Mouse (Mus musculus): ENCODE measurements at regions not wholly inside any gene's neighbourhood (a gene's known extent, or its start where the extent isn't known, plus 50 kb on each side); places are given as distances from the start of the nearest gene placed in this dataset.

- WGBS, result 73% methylated on average over 12 of the region's 12 CpGs
- Histone ChIP-seq H3K4me3 (no peak overlapping the region), H3K27ac (replicated peaks) (no peak overlapping the region), H3K4me1 (peaks cover 10% of the 10 kb centered on the region; the same call in 1 of the 2 replicates), H3K27me3 (replicated peaks; ENCODE audit: low read depth, poor library complexity, severe bottlenecking) (peaks cover 49% of the 10 kb centered on the region), H3K9me3 (no peaks in the 10 kb centered on the region), H3K36me3 (replicated peaks) (no peaks in the 10 kb centered on the region)
- peak; percentile 8 for DNase-seq (ENCODE audit: low spot score)
Measured at GRCm38 (mm10) chr14:46634656-46635244, 125.6 kb upstream of the Cdkn3 start.

GRCm38 (mm10) chr14:46634251-46634650 lies 126.1 kb upstream of the Cdkn3 start:
- no peaks in the 10 kb centered on the region for H3K36me3 ChIP-seq (replicated peaks)
- H3K27ac ChIP-seq (replicated peaks), result no peak overlapping the region
- peaks cover 10% of the 10 kb centered on the region; the same call in 1 of the 2 replicates for H3K4me1 ChIP-seq
- DNase-seq (ENCODE audit: low spot score), result no peak
- H3K9me3 ChIP-seq, result no peaks in the 10 kb centered on the region
- WGBS, result 91% methylated on average over 10 of the region's 10 CpGs
- H3K27me3 ChIP-seq (replicated peaks; ENCODE audit: low read depth, poor library complexity, severe bottlenecking), result peaks cover 49% of the 10 kb centered on the region
- H3K4me3 ChIP-seq, result no peak overlapping the region

DNA sequence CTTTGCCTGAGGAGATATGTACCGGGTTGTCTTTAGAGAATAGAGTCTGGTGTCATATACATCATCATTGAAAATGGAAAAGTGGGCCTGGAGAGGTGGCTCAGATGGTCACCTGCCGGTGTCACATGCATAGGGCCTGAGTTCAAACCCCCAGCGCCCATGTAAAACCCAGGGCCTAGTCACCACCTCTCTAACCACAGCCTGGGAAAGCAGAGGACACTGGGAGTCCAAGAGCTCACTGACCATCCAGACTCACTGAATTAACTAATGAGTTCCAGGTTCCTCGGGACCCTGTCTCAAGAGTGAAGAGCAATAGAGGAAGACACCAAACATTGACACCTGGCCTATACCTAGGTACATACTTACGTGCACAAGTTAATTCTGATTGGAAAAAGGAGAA lies 132.7 kb upstream of the Cdkn3 start:
- H3K36me3 ChIP-seq (replicated peaks), result no peaks in the 10 kb centered on the region
- no peak for DNase-seq (ENCODE audit: low spot score)
- WGBS, result 93% methylated on average over 5 of the region's 5 CpGs
- H3K4me3 ChIP-seq, result no peak overlapping the region
- H3K9me3 ChIP-seq, result no peaks in the 10 kb centered on the region
- no peak overlapping the region for H3K27ac ChIP-seq (replicated peaks)
- 0 out of 2 replicates have a peak, but pooled peaks cover 3% of the 10 kb centered on the region for H3K4me1 ChIP-seq
- H3K27me3 ChIP-seq (replicated peaks; ENCODE audit: low read depth, poor library complexity, severe bottlenecking), result 0 out of 2 replicates have a peak, but pooled peaks cover 5% of the 10 kb centered on the region

GRCm38 (mm10) chr14:46625760-46626159 lies 134.6 kb upstream of the Cdkn3 start:
- Histone ChIP-seq H3K36me3 (replicated peaks) (no peaks in the 10 kb centered on the region), H3K27ac (replicated peaks) (no peak overlapping the region), H3K4me3 (no peak overlapping the region), H3K27me3 (replicated peaks; ENCODE audit: low read depth, poor library complexity, severe bottlenecking) (0 out of 2 replicates have a peak, but pooled peaks cover 5% of the 10 kb centered on the region), H3K4me1 (0 out of 2 replicates have a peak, but pooled peaks cover 3% of the 10 kb centered on the region), H3K9me3 (no peaks in the 10 kb centered on the region)
- DNase-seq (ENCODE audit: low spot score), result no peak
- 85% methylated on average over 7 of the region's 7 CpGs for WGBS

GRCm38 (mm10) chr14:46623645-46624044 lies 136.7 kb upstream of the Cdkn3 start:
- Histone ChIP-seq H3K27me3 (replicated peaks; ENCODE audit: low read depth, poor library complexity, severe bottlenecking) (0 out of 2 replicates have a peak, but pooled peaks cover 5% of the 10 kb centered on the region), H3K4me1 (0 out of 2 replicates have a peak, but pooled peaks cover 3% of the 10 kb centered on the region), H3K27ac (replicated peaks) (no peak overlapping the region), H3K36me3 (replicated peaks) (no peaks in the 10 kb centered on the region), H3K4me3 (no peak overlapping the region), H3K9me3 (no peaks in the 10 kb centered on the region)
- DNase-seq (ENCODE audit: low spot score), result no peak
- WGBS, result 88% methylated on average over 2 of the region's 2 CpGs

- WGBS, result 87% methylated on average over 9 of the region's 9 CpGs
- H3K36me3 ChIP-seq (replicated peaks), result no peaks in the 10 kb centered on the region
- H3K27me3 ChIP-seq (replicated peaks; ENCODE audit: low read depth, poor library complexity, severe bottlenecking), result peaks cover 23% of the 10 kb centered on the region; the same call in 1 of the 2 replicates
- H3K27ac ChIP-seq (replicated peaks), result no peak overlapping the region
- H3K4me1 ChIP-seq, result peaks cover 13% of the 10 kb centered on the region
- no peaks in the 10 kb centered on the region for H3K9me3 ChIP-seq
- DNase-seq (ENCODE audit: low spot score), result no peak
- no peak overlapping the region for H3K4me3 ChIP-seq
Measured at GRCm38 (mm10) chr14:46616030-46616429, 144.3 kb upstream of the Cdkn3 start.

DNA sequence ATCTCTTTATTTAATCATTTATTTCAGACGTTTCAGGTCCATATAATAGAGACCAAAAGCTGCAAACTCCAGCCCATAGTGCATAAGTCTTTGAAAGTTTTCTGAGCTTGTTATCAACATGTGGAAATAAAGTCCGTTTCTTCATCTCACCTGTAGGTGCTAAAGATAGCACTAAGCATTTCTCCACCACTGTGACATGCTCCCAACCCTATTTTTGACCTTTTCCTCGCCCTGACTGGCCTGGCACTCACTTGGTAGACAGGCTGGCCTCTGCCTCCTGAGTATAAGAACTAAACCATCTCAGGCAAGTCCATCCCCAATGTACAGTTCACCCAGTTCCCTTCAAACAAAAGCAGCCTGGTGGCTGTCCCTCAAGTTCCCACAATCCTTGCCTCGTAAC lies 145.4 kb upstream of the Cdkn3 start:
- H3K27me3 ChIP-seq (replicated peaks; ENCODE audit: low read depth, poor library complexity, severe bottlenecking), result peaks cover 24% of the 10 kb centered on the region; the same call in 1 of the 2 replicates
- no peak for DNase-seq (ENCODE audit: low spot score)
- no peak overlapping the region; the same call in 1 of the 2 replicates for H3K27ac ChIP-seq (replicated peaks)
- H3K36me3 ChIP-seq (replicated peaks), result no peaks in the 10 kb centered on the region
- H3K9me3 ChIP-seq, result no peaks in the 10 kb centered on the region
- H3K4me3 ChIP-seq, result no peak overlapping the region
- WGBS, result 79% methylated on average over 4 of the region's 4 CpGs
- H3K4me1 ChIP-seq, result peaks cover 20% of the 10 kb centered on the region

DNA sequence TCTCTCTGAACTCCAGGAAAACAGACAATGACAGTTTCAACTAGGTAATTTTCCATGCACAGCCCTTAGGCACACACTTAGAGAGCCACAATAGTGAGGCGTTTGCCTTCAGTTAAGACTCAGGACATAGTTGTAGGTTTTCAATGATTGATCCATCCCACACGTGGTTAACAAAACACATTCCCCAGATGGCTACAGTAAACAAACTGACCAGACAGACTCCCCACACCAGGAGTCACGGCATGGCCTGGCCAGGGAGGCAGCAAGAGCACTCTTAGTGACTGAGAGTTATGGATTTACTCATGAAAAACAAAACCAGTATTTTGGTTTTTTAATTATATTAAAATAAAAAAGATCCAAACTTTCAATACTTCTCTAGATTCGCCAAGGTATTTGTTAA lies 146.6 kb upstream of the Cdkn3 start:
- Histone ChIP-seq H3K4me1 (peaks cover 22% of the 10 kb centered on the region), H3K36me3 (replicated peaks) (no peaks in the 10 kb centered on the region), H3K27ac (replicated peaks) (no peak overlapping the region), H3K27me3 (replicated peaks; ENCODE audit: low read depth, poor library complexity, severe bottlenecking) (peaks cover 30% of the 10 kb centered on the region), H3K9me3 (peaks cover under 1% of the 10 kb centered on the region; the same call in 1 of the 2 replicates), H3K4me3 (no peak overlapping the region)
- 35% methylated on average over 4 of the region's 4 CpGs for WGBS
- DNase-seq (ENCODE audit: low spot score), result no peak

- DNase-seq (ENCODE audit: low spot score), result no peak
- 84% methylated on average over 8 of the region's 8 CpGs for WGBS
- peaks cover 6% of the 10 kb centered on the region; the same call in 1 of the 2 replicates for H3K9me3 ChIP-seq
Measured at GRCm38 (mm10) chr14:46613211-46613610, 147.1 kb upstream of the Cdkn3 start.

DNA sequence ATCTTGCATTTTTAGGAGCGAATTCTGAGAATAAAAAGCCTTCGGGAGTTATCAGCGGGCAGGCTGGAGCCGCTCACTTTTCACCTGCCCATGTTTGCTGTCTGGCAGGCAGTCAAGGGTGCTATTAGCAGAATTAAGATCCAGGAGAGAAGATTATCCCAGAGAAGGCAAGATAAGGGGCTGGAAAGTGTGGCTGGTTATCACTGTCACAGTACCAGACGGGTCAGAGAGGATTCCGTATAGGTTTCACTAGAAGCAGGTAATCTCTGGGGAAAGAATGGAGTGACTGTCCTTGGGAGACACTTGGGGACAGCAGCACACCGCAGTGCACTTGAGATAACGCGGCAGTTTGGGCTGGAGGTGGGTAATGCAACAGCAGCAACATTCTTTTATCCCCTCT lies 147.8 kb upstream of the Cdkn3 start:
- H3K36me3 ChIP-seq (replicated peaks), result no peaks in the 10 kb centered on the region
- H3K9me3 ChIP-seq, result peaks cover 7% of the 10 kb centered on the region; the same call in 1 of the 2 replicates
- 63% methylated on average over 9 of the region's 9 CpGs for WGBS
- H3K4me1 ChIP-seq, result peaks cover 22% of the 10 kb centered on the region
- no peak overlapping the region for H3K4me3 ChIP-seq
- no peak overlapping the region for H3K27ac ChIP-seq (replicated peaks)
- H3K27me3 ChIP-seq (replicated peaks; ENCODE audit: low read depth, poor library complexity, severe bottlenecking), result peaks cover 41% of the 10 kb centered on the region
- DNase-seq (ENCODE audit: low spot score), result no peak

More at GRCm38 (mm10) chr14:46613211-46613610, 147.1 kb upstream of the Cdkn3 start:
- Histone ChIP-seq H3K4me3 (no peak overlapping the region), H3K36me3 (replicated peaks) (no peaks in the 10 kb centered on the region), H3K27me3 (replicated peaks; ENCODE audit: low read depth, poor library complexity, severe bottlenecking) (peaks cover 35% of the 10 kb centered on the region), H3K27ac (replicated peaks) (no peak overlapping the region), H3K4me1 (peaks cover 22% of the 10 kb centered on the region)

GRCm38 (mm10) chr14:46610926-46611325 lies 149.4 kb upstream of the Cdkn3 start:
- DNase-seq (ENCODE audit: low spot score), result no peak
- peaks cover 7% of the 10 kb centered on the region; the same call in 1 of the 2 replicates for H3K9me3 ChIP-seq
- WGBS, result 62% methylated on average over 5 of the region's 5 CpGs
- H3K36me3 ChIP-seq (replicated peaks), result no peaks in the 10 kb centered on the region
- no peak overlapping the region for H3K27ac ChIP-seq (replicated peaks)
- H3K4me3 ChIP-seq, result no peak overlapping the region
- peaks cover 42% of the 10 kb centered on the region for H3K27me3 ChIP-seq (replicated peaks; ENCODE audit: low read depth, poor library complexity, severe bottlenecking)
- H3K4me1 ChIP-seq, result peaks cover 35% of the 10 kb centered on the region

GRCm38 (mm10) chr14:46610226-46610855 lies 150.0 kb upstream of the Cdkn3 start:
- no peaks in the 10 kb centered on the region for H3K36me3 ChIP-seq (replicated peaks)
- 75% methylated on average over 9 of the region's 9 CpGs for WGBS
- peaks cover 41% of the 10 kb centered on the region for H3K4me1 ChIP-seq
- peaks cover 42% of the 10 kb centered on the region for H3K27me3 ChIP-seq (replicated peaks; ENCODE audit: low read depth, poor library complexity, severe bottlenecking)
- DNase-seq (ENCODE audit: low spot score), result no peak
- H3K9me3 ChIP-seq, result peaks cover 7% of the 10 kb centered on the region; the same call in 1 of the 2 replicates
- H3K4me3 ChIP-seq, result no peak overlapping the region
- H3K27ac ChIP-seq (replicated peaks), result no peak overlapping the region

DNA sequence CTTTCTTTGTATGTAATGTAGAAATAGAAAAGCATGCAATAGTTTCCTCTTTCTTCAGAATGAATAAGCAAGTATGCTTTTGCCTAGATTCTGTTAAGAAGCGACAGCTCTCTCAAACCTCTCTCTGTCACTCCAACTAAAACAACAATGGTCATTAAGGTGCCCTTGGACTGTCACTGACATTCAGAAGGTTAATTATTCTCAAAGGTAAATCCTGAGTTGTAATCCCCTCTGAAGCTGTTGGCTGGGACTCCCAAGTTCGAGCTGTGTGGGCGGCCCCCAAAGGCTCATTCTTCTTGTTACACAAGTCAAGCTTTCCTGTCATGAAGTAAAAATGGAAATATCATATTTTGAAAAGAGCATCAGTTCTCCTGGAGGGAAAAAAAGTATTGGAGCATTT lies 153.6 kb upstream of the Cdkn3 start:
- no peak overlapping the region for H3K27ac ChIP-seq (replicated peaks)
- no peak for DNase-seq (ENCODE audit: low spot score)
- peaks cover 7% of the 10 kb centered on the region; the same call in 1 of the 2 replicates for H3K9me3 ChIP-seq
- H3K36me3 ChIP-seq (replicated peaks), result no peaks in the 10 kb centered on the region
- peaks cover 50% of the 10 kb centered on the region for H3K27me3 ChIP-seq (replicated peaks; ENCODE audit: low read depth, poor library complexity, severe bottlenecking)
- 71% methylated on average over 3 of the region's 3 CpGs for WGBS
- H3K4me3 ChIP-seq, result no peak overlapping the region
- H3K4me1 ChIP-seq, result peaks cover 48% of the 10 kb centered on the region
